Mouse (Mus musculus) kidney, postnatal 0 days (tissue): ENCODE measurements around the gene Tab2. TPM values are rescaled to one million over a fixed set of nuclear protein-coding genes. Genes with fewer than 3 reads are reported as not detected.

ENCODE experiments used
- ATAC-seq: fragments of 200-750 bp; cut with Nextera tagmentation; replicated peaks from 2 replicates; pipeline ENCODE4 v1.8.0; 2017; ENCODE audit warnings: low read depth, moderate number of reproducible peaks, moderate TSS enrichment, moderate library complexity; ENCODE audit not compliant: low FRiP score
- DNase-seq: peaks from one replicate; pipeline ENCODE4 v3.0.0-alpha.2; 2016; ENCODE audit warnings: low spot score
- H3K27ac ChIP-seq: fragments of 300-500 bp; sonication (generic); 2 replicates; pipeline ENCODE4 v1.5.1; 2014; ENCODE audit warnings: mild to moderate bottlenecking
- H3K27me3 ChIP-seq: fragments of 300-500 bp; sonication (generic); 2 replicates; pipeline ENCODE4 v1.6.1; 2014; ENCODE audit warnings: low read length, mixed read lengths; ENCODE audit not compliant: insufficient read depth
- H3K36me3 ChIP-seq: fragments of 300-500 bp; sonication (generic); 2 replicates; pipeline ENCODE4 v1.6.1; 2014; ENCODE audit warnings: low read length, mixed read lengths; ENCODE audit not compliant: insufficient read depth
- H3K4me1 ChIP-seq: fragments of 300-500 bp; sonication (generic); replicated peaks from 2 replicates; pipeline ENCODE4 v1.6.1; 2014; ENCODE audit warnings: antibody characterized with exemption, low read length, mixed read lengths; ENCODE audit not compliant: insufficient read depth
- H3K4me2 ChIP-seq: fragments of 300-500 bp; sonication (generic); 2 replicates; pipeline ENCODE4 v1.6.1; 2014; ENCODE audit warnings: mild to moderate bottlenecking, low read length, moderate library complexity, mixed read lengths
- H3K4me3 ChIP-seq: fragments of 300-500 bp; sonication (generic); replicated peaks from 2 replicates; pipeline ENCODE4 v1.5.1; 2014; ENCODE audit warnings: low read depth, low read length
- H3K9ac ChIP-seq: fragments of 300-500 bp; sonication (generic); 2 replicates; pipeline ENCODE4 v1.6.1; 2014; ENCODE audit warnings: low read depth, low read length
- H3K9me3 ChIP-seq: fragments of 300-500 bp; sonication (generic); replicated peaks from 2 replicates; pipeline ENCODE4 v1.6.1; 2016; ENCODE audit warnings: low read length, inconsistent platforms, mixed read lengths
- CTCF ChIP-seq: IDR thresholded peaks from 2 replicates; pipeline ENCODE4 v1.5.1; 2016; ENCODE audit warnings: antibody characterized with exemption, low read depth, mild to moderate bottlenecking, moderate library complexity
- WGBS: fragments of 180-500 bp; shearing (Covaris S2); extraction: QIAGEN DNeasy Blood & Tissue Kit; methylation state at CpG from one replicate; pipeline ENCODE4 v1.1.7; 2014; 5-methylcytosine and 5-hydroxymethylcytosine counted together
- polyA plus RNA-seq: library from polyadenylated mRNA; unstranded; fragments of >200 nt; fragmentation: Nextera tagmentation; extraction: Ambion mirVana; gene quantifications from 2 replicates; pipeline ENCODE4 v1.2.1, GENCODE M21; 2015

Tab2 gene
- polyA plus RNA-seq, 1 experiment from 2014 or later, result 20.4 TPM

DNA sequence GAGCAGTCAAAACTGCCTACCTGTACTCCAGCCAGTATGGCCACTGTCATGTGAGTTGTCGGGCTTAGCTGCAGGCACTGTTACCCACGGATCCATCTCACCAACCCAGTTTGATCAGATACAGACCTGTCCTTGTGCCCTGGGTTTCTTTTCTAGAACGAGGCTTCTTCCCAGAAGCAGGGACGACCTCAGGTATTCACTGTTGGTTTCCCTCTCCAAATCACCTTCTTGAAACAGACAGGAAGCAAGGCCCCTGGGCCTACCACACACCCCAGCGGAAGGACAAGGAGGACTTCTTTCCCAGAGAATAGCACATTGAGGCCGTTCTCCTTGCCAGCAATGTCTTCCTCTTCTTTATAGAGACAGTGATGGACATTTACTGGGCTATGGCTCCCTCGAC lies 95.5 kb downstream of the Tab2 start:
- DNase-seq (no peak), ATAC-seq (no peak)
- no peak overlapping the region for H3K4me3 ChIP-seq
- 85% methylated on average over 7 of the region's 7 CpGs for WGBS
- no peaks in the 10 kb centered on the region for H3K36me3 ChIP-seq
- TF ChIP-seq CTCF, result no peak
- no peak overlapping the region for H3K27ac ChIP-seq
- H3K27me3 ChIP-seq, result no peaks in the 10 kb centered on the region
- H3K4me1 ChIP-seq, result no peaks in the 10 kb centered on the region
- no peak overlapping the region for H3K9ac ChIP-seq
- H3K4me2 ChIP-seq, result no peak overlapping the region
- H3K9me3 ChIP-seq, result no peaks in the 10 kb centered on the region

Other genes starting within 250 kb of the Tab2 start
- gene Katna1, start 230.2 kb downstream of the Tab2 start, polyA plus RNA-seq, result 46.0 and 49.4 TPM in 2 replicates
- 158 and 165 TPM in 2 replicates for gene Ginm1, start 163.4 kb downstream of the Tab2 start, polyA plus RNA-seq
- 32.2 and 33.4 TPM in 2 replicates for gene Ppil4, start 163.3 kb downstream of the Tab2 start, polyA plus RNA-seq
- gene Zc3h12d, start 123.8 kb downstream of the Tab2 start, polyA plus RNA-seq, result 0.29 TPM in 2 replicates